Mouse (Mus musculus): ENCODE results near the gene Med12l. TPM values are rescaled to one million over a fixed set of nuclear protein-coding genes. Genes with fewer than 3 reads are reported as not detected.

Med12l gene
- polyA plus RNA-seq, 1 experiment from 2014 or later: 3.9 TPM

DNA sequence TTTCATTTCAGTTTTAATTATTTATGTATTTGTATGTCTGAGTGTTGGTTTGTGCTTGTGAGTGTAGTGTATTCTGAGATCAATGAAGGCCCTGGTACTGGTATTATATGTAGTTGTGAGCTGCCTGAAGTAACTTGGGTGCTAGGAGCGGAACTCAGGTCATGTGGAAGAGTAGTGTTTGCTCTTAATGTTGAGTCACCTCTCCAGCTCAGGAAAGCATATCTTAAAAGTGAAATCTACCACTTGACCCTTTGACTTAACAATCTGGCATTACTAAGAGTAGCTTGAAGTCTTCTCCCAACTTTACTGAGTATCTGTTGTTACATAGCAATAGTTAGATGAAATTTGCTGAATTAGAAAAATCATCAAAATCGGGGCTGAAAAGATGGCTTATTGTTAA lies 299.9 kb downstream of the Med12l start:
- H3K9ac ChIP-seq (ENCODE audit: low read depth, low read length): no peak overlapping the region
- H3K4me3 ChIP-seq (ENCODE audit: low read length): no peak overlapping the region
- WGBS: 100% methylated on average over 2 of the region's 2 CpGs
- no peak for ATAC-seq
- H3K4me2 ChIP-seq (ENCODE audit: low read length): no peak overlapping the region
- no peak overlapping the region for H3K27ac ChIP-seq (ENCODE audit: low read depth, low read length)
- H3K9me3 ChIP-seq (ENCODE audit: control insufficient read depth, low read length): no peaks in the 10 kb centered on the region
- H3K36me3 ChIP-seq (ENCODE audit: control insufficient read depth, insufficient read depth, low read length): no peaks in the 10 kb centered on the region
- H3K27me3 ChIP-seq (replicated peaks; ENCODE audit: control insufficient read depth, insufficient read depth, low read length): no peaks in the 10 kb centered on the region
- no peaks in the 10 kb centered on the region for H3K4me1 ChIP-seq (ENCODE audit: control insufficient read depth, insufficient read depth, low read depth, low read length)

DNA sequence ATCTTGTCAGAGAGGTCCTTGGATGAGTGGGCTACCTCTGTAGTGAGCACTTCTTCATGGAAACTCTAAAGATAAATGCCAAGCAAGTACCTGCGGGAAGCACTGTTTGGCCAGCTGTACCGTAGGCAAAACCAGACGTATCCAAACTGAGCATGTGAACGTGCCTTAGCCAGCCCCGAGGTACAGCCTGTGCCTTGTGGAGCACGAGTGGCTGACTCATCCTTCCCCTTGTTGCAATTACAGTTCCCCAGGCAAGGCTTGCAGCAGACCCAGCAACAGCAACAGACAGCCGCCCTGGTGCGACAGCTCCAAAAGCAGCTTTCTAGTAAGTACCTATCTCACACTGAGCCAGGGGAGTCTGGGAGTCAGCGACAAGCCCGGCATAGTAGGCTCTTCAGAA lies 307.0 kb downstream of the Med12l start:
- Histone ChIP-seq H3K4me2 (ENCODE audit: low read length) (no peak overlapping the region), H3K36me3 (ENCODE audit: control insufficient read depth, insufficient read depth, low read length) (no peaks in the 10 kb centered on the region), H3K9me3 (ENCODE audit: control insufficient read depth, low read length) (no peaks in the 10 kb centered on the region), H3K4me1 (ENCODE audit: control insufficient read depth, insufficient read depth, low read depth, low read length) (no peaks in the 10 kb centered on the region), H3K27me3 (replicated peaks; ENCODE audit: control insufficient read depth, insufficient read depth, low read length) (no peaks in the 10 kb centered on the region), H3K27ac (ENCODE audit: low read depth, low read length) (no peak overlapping the region), H3K9ac (ENCODE audit: low read depth, low read length) (no peak overlapping the region), H3K4me3 (ENCODE audit: low read length) (no peak overlapping the region)
- no peak for ATAC-seq
- 91% methylated on average over 10 of the region's 10 CpGs for WGBS

DNA sequence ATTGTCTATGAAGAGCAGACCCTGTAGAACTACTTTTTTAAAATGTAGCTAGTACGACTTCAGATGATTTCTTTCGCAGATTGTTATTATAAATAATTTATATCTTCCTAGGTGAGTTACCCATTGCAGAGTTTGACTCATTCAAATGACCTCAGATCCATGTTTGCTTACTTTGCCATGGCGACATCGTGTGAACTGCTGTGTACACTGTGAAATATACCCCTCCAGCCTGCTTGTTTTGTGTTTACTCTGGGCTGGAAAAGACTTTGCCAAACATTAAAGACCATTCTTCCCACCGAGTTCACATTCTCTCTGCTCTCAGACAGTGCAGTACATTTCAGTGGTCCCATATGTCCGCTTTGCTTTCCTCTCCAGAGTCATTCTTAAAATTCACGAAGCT lies 310.5 kb downstream of the Med12l start:
- Histone ChIP-seq H3K4me2 (ENCODE audit: low read length) (no peak overlapping the region), H3K9me3 (ENCODE audit: control insufficient read depth, low read length) (no peaks in the 10 kb centered on the region), H3K27me3 (replicated peaks; ENCODE audit: control insufficient read depth, insufficient read depth, low read length) (no peaks in the 10 kb centered on the region), H3K27ac (ENCODE audit: low read depth, low read length) (no peak overlapping the region), H3K4me1 (ENCODE audit: control insufficient read depth, insufficient read depth, low read depth, low read length) (no peaks in the 10 kb centered on the region), H3K36me3 (ENCODE audit: control insufficient read depth, insufficient read depth, low read length) (no peaks in the 10 kb centered on the region), H3K9ac (ENCODE audit: low read depth, low read length) (no peak overlapping the region), H3K4me3 (ENCODE audit: low read length) (no peak overlapping the region)
- 76% methylated on average over 7 of the region's 7 CpGs for WGBS
- ATAC-seq: no peak

DNA sequence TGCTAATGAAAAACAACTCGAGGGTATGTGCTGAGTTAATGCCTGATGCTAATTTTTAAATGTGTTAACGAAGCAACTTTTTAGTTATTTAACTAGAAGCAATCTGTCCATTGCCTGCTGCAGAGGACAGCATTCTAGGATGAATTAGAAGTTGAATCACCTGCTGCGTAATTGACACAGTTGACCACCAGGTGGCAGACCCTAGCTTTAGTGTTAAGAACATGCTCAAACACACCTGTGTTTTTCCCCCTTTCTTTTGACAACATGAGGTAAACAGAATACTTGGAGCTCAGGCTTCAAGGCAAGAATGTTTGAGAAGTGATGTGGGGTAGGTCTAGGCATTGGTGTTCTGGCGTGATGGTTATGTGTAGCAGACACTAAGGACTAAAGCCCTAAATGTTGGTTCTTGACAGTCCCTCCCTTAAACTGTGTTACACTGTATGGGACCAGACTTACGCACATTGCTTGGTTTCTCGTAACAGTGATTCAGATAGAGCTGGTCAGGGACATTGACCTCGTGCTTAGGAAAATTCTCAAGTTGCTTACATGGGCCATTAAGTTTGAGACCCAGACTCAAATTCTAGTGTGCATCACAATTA lies 315.8 kb downstream of the Med12l start:
- no peaks in the 10 kb centered on the region for H3K4me1 ChIP-seq (ENCODE audit: control insufficient read depth, insufficient read depth, low read depth, low read length)
- H3K4me3 ChIP-seq (ENCODE audit: low read length): no peak overlapping the region
- H3K36me3 ChIP-seq (ENCODE audit: control insufficient read depth, insufficient read depth, low read length): no peaks in the 10 kb centered on the region
- 49% methylated on average over 7 of the region's 7 CpGs for WGBS
- H3K27ac ChIP-seq (ENCODE audit: low read depth, low read length): no peak overlapping the region
- no peak overlapping the region for H3K4me2 ChIP-seq (ENCODE audit: low read length)
- H3K9ac ChIP-seq (ENCODE audit: low read depth, low read length): no peak overlapping the region
- no peaks in the 10 kb centered on the region for H3K9me3 ChIP-seq (ENCODE audit: control insufficient read depth, low read length)
- peak; percentile 65; the same call in 1 of the 2 replicates for ATAC-seq
- no peaks in the 10 kb centered on the region for H3K27me3 ChIP-seq (replicated peaks; ENCODE audit: control insufficient read depth, insufficient read depth, low read length)

DNA sequence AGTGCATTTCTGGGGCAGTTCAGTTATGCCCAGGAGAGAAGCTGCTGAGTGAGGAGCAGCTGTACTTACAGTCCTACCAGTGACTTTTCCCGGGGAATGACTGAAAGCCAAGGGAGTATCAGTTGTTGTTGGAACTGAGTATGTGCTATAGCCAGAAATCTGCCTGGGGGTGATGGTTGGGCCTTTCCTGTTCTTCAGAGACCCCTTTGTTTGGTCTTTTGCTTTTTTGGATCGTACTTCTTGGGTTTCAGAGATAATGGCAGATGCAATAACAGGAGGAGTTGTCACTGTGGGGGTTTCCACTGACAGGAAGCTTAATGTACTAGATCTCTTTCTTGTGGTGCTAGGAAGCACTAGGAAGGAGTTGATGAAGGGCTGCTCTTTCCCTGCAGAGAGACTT lies 322.9 kb downstream of the Med12l start:
- Histone ChIP-seq H3K27ac (ENCODE audit: low read depth, low read length) (no peak overlapping the region), H3K4me3 (ENCODE audit: low read length) (no peak overlapping the region), H3K4me1 (ENCODE audit: control insufficient read depth, insufficient read depth, low read depth, low read length) (no peaks in the 10 kb centered on the region), H3K36me3 (ENCODE audit: control insufficient read depth, insufficient read depth, low read length) (0 out of 2 replicates have a peak, but pooled peaks cover 13% of the 10 kb centered on the region), H3K27me3 (replicated peaks; ENCODE audit: control insufficient read depth, insufficient read depth, low read length) (no peaks in the 10 kb centered on the region), H3K4me2 (ENCODE audit: low read length) (no peak overlapping the region), H3K9ac (ENCODE audit: low read depth, low read length) (no peak overlapping the region), H3K9me3 (ENCODE audit: control insufficient read depth, low read length) (no peaks in the 10 kb centered on the region)
- WGBS: 89% methylated on average over 2 of the region's 2 CpGs
- ATAC-seq: no peak

DNA sequence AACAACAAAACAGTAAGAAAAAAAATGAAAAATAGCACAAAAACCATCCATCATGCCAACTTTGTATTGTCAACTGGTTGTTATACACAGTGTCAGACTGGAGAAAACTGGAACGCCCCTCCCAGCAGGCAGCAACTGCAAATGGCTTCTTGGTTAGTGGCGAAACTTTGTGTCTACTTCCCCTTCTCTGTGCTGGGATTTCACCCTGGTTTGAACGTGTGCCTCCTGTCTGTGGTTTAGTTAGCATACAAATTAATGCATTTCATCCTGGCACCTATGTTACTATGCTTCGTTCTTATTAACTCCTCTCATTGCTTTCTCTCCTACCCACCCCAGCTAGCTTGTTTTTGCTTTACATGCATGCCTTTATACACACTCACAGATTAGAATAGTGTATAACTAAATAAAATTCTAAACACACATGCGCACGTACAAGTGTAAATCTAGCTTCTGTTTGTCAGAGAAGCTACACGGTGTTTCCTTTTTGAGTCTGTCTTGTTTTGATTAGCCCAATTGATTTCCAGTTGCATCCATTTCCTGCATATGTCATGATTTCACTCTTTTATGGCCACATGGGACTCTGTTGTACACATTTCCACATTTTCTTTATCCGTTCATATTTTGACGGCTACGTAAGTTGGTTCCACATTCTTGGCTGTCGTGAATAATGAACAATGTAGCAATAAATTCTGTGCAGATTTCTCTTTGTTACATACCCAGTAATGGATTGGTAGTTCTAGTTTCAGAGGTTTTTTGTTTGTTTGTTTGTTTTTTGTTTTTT lies 336.2 kb downstream of the Med12l start:
- H3K4me2 ChIP-seq (ENCODE audit: low read length): no peak overlapping the region
- H3K27me3 ChIP-seq (replicated peaks; ENCODE audit: control insufficient read depth, insufficient read depth, low read length): no peaks in the 10 kb centered on the region
- no peaks in the 10 kb centered on the region for H3K9me3 ChIP-seq (ENCODE audit: control insufficient read depth, low read length)
- no peak overlapping the region for H3K9ac ChIP-seq (ENCODE audit: low read depth, low read length)
- no peak for ATAC-seq
- H3K27ac ChIP-seq (ENCODE audit: low read depth, low read length): no peak overlapping the region
- peaks cover 6% of the 10 kb centered on the region; the same call in 1 of the 2 replicates for H3K4me1 ChIP-seq (ENCODE audit: control insufficient read depth, insufficient read depth, low read depth, low read length)
- WGBS: 74% methylated on average over 11 of the region's 11 CpGs
- no peaks in the 10 kb centered on the region for H3K36me3 ChIP-seq (ENCODE audit: control insufficient read depth, insufficient read depth, low read length)
- no peak overlapping the region for H3K4me3 ChIP-seq (ENCODE audit: low read length)

DNA sequence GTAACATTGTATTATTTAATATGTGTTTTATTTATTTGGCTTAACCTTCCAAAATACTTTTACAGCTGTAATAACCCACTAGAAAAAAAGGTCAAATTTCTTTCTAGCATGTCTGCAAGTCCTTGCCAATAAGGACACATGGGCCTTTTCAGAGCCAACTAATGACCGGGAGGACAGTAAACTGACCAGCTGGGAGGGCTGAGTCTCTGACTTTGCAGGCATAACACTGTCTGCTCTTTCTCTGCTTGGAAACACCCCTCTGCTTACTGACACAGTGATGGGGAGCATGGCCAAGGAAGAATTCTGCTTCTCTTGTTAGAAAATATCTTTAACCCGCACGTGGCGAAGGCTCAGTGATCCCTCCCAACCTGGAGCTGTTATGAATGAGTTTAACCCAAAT lies 337.4 kb downstream of the Med12l start:
- no peaks in the 10 kb centered on the region for H3K36me3 ChIP-seq (ENCODE audit: control insufficient read depth, insufficient read depth, low read length)
- ATAC-seq: peak; percentile 16; the same call in 1 of the 2 replicates
- peak overlapping the region; percentile 80 for H3K4me2 ChIP-seq (ENCODE audit: low read length)
- H3K9me3 ChIP-seq (ENCODE audit: control insufficient read depth, low read length): no peaks in the 10 kb centered on the region
- H3K27ac ChIP-seq (ENCODE audit: low read depth, low read length): no peak overlapping the region
- no peaks in the 10 kb centered on the region for H3K27me3 ChIP-seq (replicated peaks; ENCODE audit: control insufficient read depth, insufficient read depth, low read length)
- peaks cover 6% of the 10 kb centered on the region; the same call in 1 of the 2 replicates for H3K4me1 ChIP-seq (ENCODE audit: control insufficient read depth, insufficient read depth, low read depth, low read length)
- peak overlapping the region; percentile 66 for H3K4me3 ChIP-seq (ENCODE audit: low read length)
- WGBS: 52% methylated on average over 4 of the region's 4 CpGs
- no peak overlapping the region; the same call in 1 of the 2 replicates for H3K9ac ChIP-seq (ENCODE audit: low read depth, low read length)

DNA sequence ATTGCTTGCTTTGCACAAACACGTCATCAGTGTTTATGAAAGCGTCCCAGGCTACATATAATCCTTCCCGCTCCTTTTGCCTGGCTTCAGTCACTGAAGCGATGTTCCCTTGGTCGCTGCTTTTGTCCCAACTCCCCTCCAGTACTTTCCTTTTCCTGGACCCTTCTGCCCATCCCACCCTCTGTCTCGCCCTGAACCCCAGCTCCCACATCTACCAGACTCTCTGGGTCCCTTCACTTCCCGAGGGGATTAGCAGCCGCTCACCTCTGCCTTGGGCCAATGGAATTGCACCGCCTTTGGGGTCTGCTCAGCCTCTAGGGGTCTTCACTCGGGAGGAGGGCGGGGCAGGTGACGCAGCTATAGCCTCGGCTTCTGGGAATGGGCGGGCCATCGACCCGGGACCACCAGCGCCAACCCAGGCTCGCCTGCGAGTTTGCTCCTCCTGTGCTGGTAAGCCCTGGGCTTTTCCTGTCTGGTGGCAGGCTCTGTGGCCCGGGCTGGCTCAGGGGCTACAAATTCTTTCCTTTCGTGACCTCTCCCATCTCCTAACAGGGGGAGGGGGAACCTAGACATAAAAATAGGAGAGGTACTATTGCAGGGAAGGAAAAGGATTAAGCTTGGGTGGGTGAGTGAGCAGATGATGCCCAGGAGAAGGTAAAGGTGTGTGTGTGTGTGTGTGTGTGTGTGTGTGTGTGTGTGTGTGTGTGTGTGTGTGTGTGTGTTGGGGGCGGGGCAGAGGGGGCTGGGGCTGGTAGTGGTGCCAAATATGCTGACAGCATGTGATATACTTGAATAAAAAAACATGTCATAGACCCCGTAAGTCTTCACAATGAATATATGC lies 338.7 kb downstream of the Med12l start, which contains the start of gene Igsf10:
Gene Igsf10 (minus strand): TSS at position 330 of the 841 bp plus-strand sequence.
- Histone ChIP-seq H3K4me1 (ENCODE audit: control insufficient read depth, insufficient read depth, low read depth, low read length) (peaks cover 6% of the 10 kb centered on the region; the same call in 1 of the 2 replicates), H3K27me3 (replicated peaks; ENCODE audit: control insufficient read depth, insufficient read depth, low read length) (no peaks in the 10 kb centered on the region), H3K9me3 (ENCODE audit: control insufficient read depth, low read length) (no peaks in the 10 kb centered on the region), H3K4me2 (ENCODE audit: low read length) (peak within 1 kb of the TSS; percentile 80), H3K4me3 (ENCODE audit: low read length) (peak within 1 kb of the TSS; percentile 66), H3K9ac (ENCODE audit: low read depth, low read length) (peak within 1 kb of the TSS; percentile 72), H3K27ac (ENCODE audit: low read depth, low read length) (peak within 1 kb of the TSS; percentile 26; the same call in 1 of the 2 replicates), H3K36me3 (ENCODE audit: control insufficient read depth, insufficient read depth, low read length) (no peaks in the 10 kb centered on the region)
- peak; percentile 95 for ATAC-seq
- WGBS: 3% methylated on average over 23 of the region's 23 CpGs

DNA sequence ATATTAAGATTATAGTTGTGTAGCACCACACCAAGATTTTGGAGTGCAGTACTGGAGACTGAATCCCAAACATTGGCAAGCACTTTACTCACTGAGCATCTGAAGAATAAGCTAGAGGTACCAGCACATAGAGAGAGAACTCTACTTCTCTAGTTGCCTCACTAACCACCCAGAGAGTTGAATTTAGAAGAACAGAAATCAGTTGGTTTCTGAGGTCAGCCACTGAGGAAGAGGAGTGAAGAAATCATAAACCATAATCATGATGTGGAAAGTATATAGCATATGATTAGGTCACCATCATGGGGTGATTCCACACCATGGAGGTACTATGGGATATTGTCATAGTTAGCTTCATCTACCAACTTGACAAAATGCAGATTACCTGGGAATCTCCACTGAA lies 346.1 kb downstream of the Med12l start:
- H3K9ac ChIP-seq (ENCODE audit: low read depth, low read length): no peak overlapping the region
- no peaks in the 10 kb centered on the region for H3K9me3 ChIP-seq (ENCODE audit: control insufficient read depth, low read length)
- ATAC-seq: no peak
- no peaks in the 10 kb centered on the region for H3K27me3 ChIP-seq (replicated peaks; ENCODE audit: control insufficient read depth, insufficient read depth, low read length)
- no peaks in the 10 kb centered on the region for H3K4me1 ChIP-seq (ENCODE audit: control insufficient read depth, insufficient read depth, low read depth, low read length)
- no peak overlapping the region for H3K4me3 ChIP-seq (ENCODE audit: low read length)
- no peaks in the 10 kb centered on the region for H3K36me3 ChIP-seq (ENCODE audit: control insufficient read depth, insufficient read depth, low read length)
- H3K4me2 ChIP-seq (ENCODE audit: low read length): no peak overlapping the region
- H3K27ac ChIP-seq (ENCODE audit: low read depth, low read length): no peak overlapping the region

Data from hindbrain, embryonic 16.5 days (tissue).